Mouse (Mus musculus) v-Abl transformed pro-B cells (cell line): ENCODE data around the gene Gm3187.
"Not testable (repeated sequence)": the region's sequence is repeated elsewhere in the genome, so short reads cannot be mapped to it uniquely, and the experiment has no call there.

Experiments used
- in situ Hi-C, 2 experiments: fragments of 400-800 bp; cut with MboI; formaldehyde crosslinking; loops; one replicate each; pipeline ENCODE4 v1.15.1; 2025; ENCODE audit not compliant: unreplicated experiment in 2 of 2

The Gm3187 gene

DNA sequence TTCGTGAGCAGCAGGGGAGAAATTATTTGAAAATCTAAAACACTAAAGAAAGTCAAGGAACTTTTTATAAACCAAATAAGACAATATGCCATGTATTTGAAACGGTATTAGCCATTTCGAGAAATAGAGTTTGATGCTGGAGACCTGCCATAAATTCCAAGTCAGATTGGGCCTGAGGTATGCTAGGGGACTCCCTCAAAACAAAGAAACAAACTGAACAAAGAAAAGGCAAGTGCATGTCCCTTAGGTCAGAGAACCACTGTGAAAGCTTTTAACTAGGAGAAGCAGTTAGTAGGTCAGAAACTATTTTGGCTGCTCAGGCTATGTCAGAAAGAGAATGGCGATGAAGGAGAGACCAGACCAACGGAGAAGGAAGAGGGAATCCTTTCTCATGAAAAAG is at the start of gene Gm3187:
Gm3187 (plus strand) TSS at position 301 of the 400 bp plus-strand sequence.
- in situ Hi-C loops, result not testable (repeated sequence)

DNA sequence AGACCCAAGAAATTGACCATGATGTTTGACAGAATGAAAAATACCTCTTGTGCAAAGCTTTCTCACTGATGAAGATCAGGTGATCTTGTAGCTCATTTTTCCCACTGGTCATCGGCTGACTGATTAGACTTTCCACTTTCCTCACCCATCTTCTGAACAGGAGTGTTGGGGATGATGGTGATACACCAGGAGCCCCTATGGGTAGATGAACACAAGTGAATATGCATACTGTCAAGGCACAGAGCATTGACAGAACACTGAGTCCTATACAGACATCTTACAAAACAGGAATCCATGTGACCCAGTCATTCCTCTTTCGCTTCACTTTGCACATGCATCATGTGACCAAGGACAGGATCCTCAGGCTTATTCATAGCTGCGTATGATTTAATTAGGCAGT is 28.6 kb upstream of the Gm3187 start, which contains the start of gene Gm3194:
Gm3194 (minus strand) TSS at position 101 of the 400 bp plus-strand sequence.
- in situ Hi-C loops, result not testable (repeated sequence)

GRCm38 (mm10) chr14:5460469-5460868 is 23.5 kb upstream of the Gm3187 start:
- in situ Hi-C loops, result not testable (repeated sequence)

GRCm38 (mm10) chr14:5477730-5478129 is 6.3 kb upstream of the Gm3187 start, which contains the start of gene Gm8246:
Gm8246 (minus strand) TSS chr14:5477830.
- in situ Hi-C loops, result not testable (repeated sequence)

GRCm38 (mm10) chr14:5501374-5501773 is 17.4 kb downstream of the Gm3187 start, which contains the start of gene Gm3488:
Gm3488 (plus strand) TSS chr14:5501674.
- in situ Hi-C loops, result not testable (repeated sequence)

GRCm38 (mm10) chr14:5538196-5538595 is 54.2 kb downstream of the Gm3187 start, which contains the start of gene Gm3532:
Gm3532 (plus strand) TSS chr14:5538496.
- in situ Hi-C loops, result not testable (repeated sequence)
